Mouse (Mus musculus) T-helper 1 cell (primary cell): ENCODE data around the gene Kndc1.

Source experiments
- in situ Hi-C: fragments of 300-600 bp; cut with MboI, MseI; formaldehyde crosslinking; loops from one replicate; pipeline ENCODE4 v1.15.1; 2025; ENCODE audit warnings: high pct_unique_total_duplicates

Gene Kndc1

GRCm38 (mm10) chr7:139950283-139950971, 55.9 kb downstream of the Kndc1 start:
- in situ Hi-C loops, result no loop called here

- in situ Hi-C loops, result no loop called here
These were observed 56.6 kb downstream of the Kndc1 start for GRCm38 (mm10) chr7:139951079-139951478.

- in situ Hi-C loops, result no loop called here
These were observed 57.6 kb downstream of the Kndc1 start for GRCm38 (mm10) chr7:139951991-139952633.

GRCm38 (mm10) chr7:139955505-139955904, 61.0 kb downstream of the Kndc1 start:
- in situ Hi-C loops, result no loop called here

- in situ Hi-C loops, result no loop called here
These were observed 62.2 kb downstream of the Kndc1 start for GRCm38 (mm10) chr7:139956658-139957057.

GRCm38 (mm10) chr7:139957437-139957836, 62.9 kb downstream of the Kndc1 start:
- in situ Hi-C loops, result no loop called here

- in situ Hi-C loops, result no loop called here
These were observed 63.5 kb downstream of the Kndc1 start for GRCm38 (mm10) chr7:139957958-139958357.

- in situ Hi-C loops, result no loop called here
These were observed 66.6 kb downstream of the Kndc1 start for GRCm38 (mm10) chr7:139961141-139961540.

- in situ Hi-C loops, result no loop called here
These were observed 69.3 kb downstream of the Kndc1 start for GRCm38 (mm10) chr7:139963814-139964213.

GRCm38 (mm10) chr7:139967175-139967574, 72.7 kb downstream of the Kndc1 start:
- in situ Hi-C loops, result no loop called here

GRCm38 (mm10) chr7:139968428-139968827, 73.9 kb downstream of the Kndc1 start:
- in situ Hi-C loops, result no loop called here

GRCm38 (mm10) chr7:139969348-139970130, 75.0 kb downstream of the Kndc1 start:
- in situ Hi-C loops, result loop anchor here (10.0 kb wide), 1 partner anchor 95 kb away; no protein-coding TSS in a partner anchor

- in situ Hi-C loops, result loop anchor here (10.0 kb wide), 1 partner anchor 94 kb away; no protein-coding TSS in a partner anchor
These were observed 75.9 kb downstream of the Kndc1 start for GRCm38 (mm10) chr7:139970216-139970919.

GRCm38 (mm10) chr7:139970979-139971378, 76.5 kb downstream of the Kndc1 start:
- in situ Hi-C loops, result loop anchor here (10.0 kb wide), 1 partner anchor 94 kb away; no protein-coding TSS in a partner anchor

- in situ Hi-C loops, result loop anchor here (10.0 kb wide), 1 partner anchor 93 kb away; no protein-coding TSS in a partner anchor
These were observed 76.9 kb downstream of the Kndc1 start for GRCm38 (mm10) chr7:139971436-139971835.

GRCm38 (mm10) chr7:139972923-139973331, 78.4 kb downstream of the Kndc1 start:
- in situ Hi-C loops, result loop anchor here (10.0 kb wide), 1 partner anchor 92 kb away; no protein-coding TSS in a partner anchor

GRCm38 (mm10) chr7:139974307-139974706, 79.8 kb downstream of the Kndc1 start:
- in situ Hi-C loops, result loop anchor here (10.0 kb wide), 1 partner anchor 90 kb away; no protein-coding TSS in a partner anchor

- in situ Hi-C loops, result loop anchor here (10.0 kb wide), 1 partner anchor 89 kb away; no protein-coding TSS in a partner anchor
These were observed 81.0 kb downstream of the Kndc1 start for GRCm38 (mm10) chr7:139975471-139975870.

GRCm38 (mm10) chr7:139978278-139978892, 83.9 kb downstream of the Kndc1 start, which contains the start of gene 6430531B16Rik:
TSS of gene 6430531B16Rik (minus strand) at chr7:139978755.
- in situ Hi-C loops, result loop anchor here (10.0 kb wide), 1 partner anchor 86 kb away; no protein-coding TSS in a partner anchor

GRCm38 (mm10) chr7:139979011-139979719, 84.7 kb downstream of the Kndc1 start:
- in situ Hi-C loops, result loop anchor here (10.0 kb wide), 1 partner anchor 86 kb away; no protein-coding TSS in a partner anchor
